Mouse (Mus musculus) lung, embryonic 14.5 days (tissue): ENCODE results near the gene Mdn1. TPM values are rescaled to one million over a fixed set of nuclear protein-coding genes. Genes with fewer than 3 reads are reported as not detected.

ENCODE experiments used
- ATAC-seq: fragments of 200-750 bp; cut with Nextera tagmentation; 2 replicates; pipeline ENCODE4 v1.8.0; 2017; ENCODE audit warnings: mild to moderate bottlenecking, moderate TSS enrichment, moderate library complexity; ENCODE audit not compliant: insufficient read depth
- DNase-seq: peaks from one replicate; pipeline ENCODE4 v3.0.0-alpha.2; 2015
- H3K27ac ChIP-seq: fragments of 300-500 bp; sonication (generic); 2 replicates; pipeline ENCODE4 v1.5.1; 2014; ENCODE audit warnings: low read depth, mild to moderate bottlenecking, moderate library complexity
- H3K27me3 ChIP-seq: fragments of 300-500 bp; sonication (generic); 2 replicates; pipeline ENCODE4 v1.6.1; 2014; ENCODE audit warnings: low read length, control low read depth; ENCODE audit not compliant: insufficient read depth
- H3K36me3 ChIP-seq: fragments of 300-500 bp; sonication (generic); 2 replicates; pipeline ENCODE4 v1.6.1; 2014; ENCODE audit warnings: control low read depth; ENCODE audit not compliant: insufficient read depth
- H3K4me1 ChIP-seq: fragments of 300-500 bp; sonication (generic); 2 replicates; pipeline ENCODE4 v1.6.1; 2014; ENCODE audit warnings: antibody characterized with exemption, control low read depth; ENCODE audit not compliant: insufficient read depth
- H3K4me2 ChIP-seq: fragments of 300-500 bp; sonication (generic); 2 replicates; pipeline ENCODE4 v1.6.1; 2014; ENCODE audit warnings: mild to moderate bottlenecking
- H3K4me3 ChIP-seq: fragments of 300-500 bp; sonication (generic); 2 replicates; pipeline ENCODE4 v1.5.1; 2014; ENCODE audit warnings: low read depth, low read length
- H3K9ac ChIP-seq: fragments of 300-500 bp; sonication (generic); 2 replicates; pipeline ENCODE4 v1.6.1; 2014
- H3K9me3 ChIP-seq: fragments of 300-500 bp; sonication (generic); 2 replicates; pipeline ENCODE4 v1.6.1; 2016; ENCODE audit warnings: low read depth, low read length, control low read depth
- CTCF ChIP-seq: IDR thresholded peaks from 2 replicates; pipeline ENCODE4 v1.5.1; 2016; ENCODE audit warnings: antibody characterized with exemption, low read depth
- WGBS: fragments of 180-500 bp; shearing (Covaris S2); extraction: QIAGEN DNeasy Blood & Tissue Kit; methylation state at CpG from one replicate; pipeline ENCODE4 v1.1.7; 2014; 5-methylcytosine and 5-hydroxymethylcytosine counted together
- polyA plus RNA-seq: library from polyadenylated mRNA; unstranded; fragments of >200 nt; fragmentation: Nextera tagmentation; extraction: Ambion mirVana; gene quantifications from 2 replicates; pipeline ENCODE4 v1.2.1, GENCODE M21; 2014

Mdn1 gene
- polyA plus RNA-seq, 1 experiment from 2014 or later: 19.5 TPM

DNA sequence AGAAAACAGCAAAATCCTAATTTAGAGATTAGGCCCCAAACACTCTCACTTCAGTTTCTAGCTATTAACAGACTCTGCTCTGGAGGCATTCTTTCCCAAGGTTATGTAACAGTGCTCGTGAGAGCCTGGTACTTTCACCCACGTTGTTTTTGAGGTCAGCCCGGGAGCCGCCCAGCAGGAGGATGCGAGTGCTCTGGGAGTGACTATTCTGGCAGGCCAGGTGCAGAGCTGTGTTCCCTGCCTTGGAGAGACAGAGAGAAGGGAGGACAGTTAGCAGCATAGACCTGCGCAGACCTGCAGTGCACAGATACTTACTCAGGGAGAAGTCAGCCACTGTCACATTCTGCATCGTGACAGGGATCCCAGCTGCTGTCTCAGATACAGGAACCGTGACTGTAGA is 167.3 kb downstream of the Mdn1 start:
- TF ChIP-seq CTCF: no peak
- H3K27me3 ChIP-seq: no peaks in the 10 kb centered on the region
- 53% methylated on average over 8 of the region's 8 CpGs for WGBS
- H3K9ac ChIP-seq: no peak overlapping the region
- H3K9me3 ChIP-seq: no peaks in the 10 kb centered on the region
- H3K4me3 ChIP-seq: no peak overlapping the region
- H3K4me2 ChIP-seq: no peak overlapping the region
- H3K27ac ChIP-seq: no peak overlapping the region
- no peaks in the 10 kb centered on the region for H3K4me1 ChIP-seq
- ATAC-seq (no peak), DNase-seq (no peak)
- no peaks in the 10 kb centered on the region for H3K36me3 ChIP-seq

Other genes with a start within 250 kb of the Mdn1 start
- gene Gja10, start 54.4 kb upstream of the Mdn1 start, polyA plus RNA-seq: 0.09 TPM in 1 of 2 replicates, not detected in the other
- 54.3 and 62.3 TPM in 2 replicates for gene Casp8ap2, start 41.7 kb upstream of the Mdn1 start, polyA plus RNA-seq
- gene Lyrm2, start 143.1 kb downstream of the Mdn1 start, polyA plus RNA-seq: 92.9 and 102 TPM in 2 replicates